In genomic region chr2:11597906-11598305, GRCm38 (mm10) we compare ENCODE assay signal across 34 mouse cellular contexts. TPM values are rescaled to one million over a fixed set of nuclear protein-coding genes. Genes with fewer than 3 reads are reported as not detected.
A peak's percentile ranks its signal among the peaks of the same experiment; 100 is the strongest.
DNase-seq lines count a peak whose midpoint lies in the region; ATAC-seq and TF ChIP-seq lines count a peak whose summit lies in the region.
"Had no signal": no experiment of that assay in that cellular context is flagged by ENCODE, and none has a peak within 500 bp of the region (broad histone marks: within the 10 kb centered on the region; RNA-seq: fewer than 3 reads in every experiment).

No protein-coding gene starts in this region.

- H3K9me3 ChIP-seq in heart, embryonic 10.5 days: no peaks in the 10 kb centered on the region
- H3K9me3 ChIP-seq in kidney, embryonic 16.5 days (ENCODE audit: low read length): no peaks in the 10 kb centered on the region
- H3K9me3 ChIP-seq: embryonic facial prominence, embryonic 10.5 days; embryonic facial prominence, embryonic 13.5 days; forebrain, embryonic 12.5 days; forebrain, embryonic 15.5 days; hindbrain, embryonic 12.5 days had no signal

- H3K36me3 ChIP-seq in heart, embryonic 10.5 days: peaks cover 70% of the 10 kb centered on the region
- peaks cover 7% of the 10 kb centered on the region for H3K36me3 ChIP-seq in kidney, adult 2 months (ENCODE audit: control insufficient read depth, insufficient read depth, low read length)
- peaks cover 50% of the 10 kb centered on the region for H3K36me3 ChIP-seq in kidney, embryonic 16.5 days (ENCODE audit: insufficient read depth, low read length)
- peaks cover 30% of the 10 kb centered on the region for H3K36me3 ChIP-seq in liver, adult 2 months (ENCODE audit: control insufficient read depth, insufficient read depth, low read length)

- no peak overlapping the region for H3K27ac ChIP-seq in heart, embryonic 10.5 days
- H3K27ac ChIP-seq in kidney, adult 2 months (ENCODE audit: insufficient read depth, low read depth, low read length): no peak overlapping the region
- H3K27ac ChIP-seq in kidney, embryonic 16.5 days (ENCODE audit: low read length): no peak overlapping the region
- H3K27ac ChIP-seq in liver, adult 2 months (replicated peaks; ENCODE audit: insufficient read depth, low read depth, low read length): peak overlapping the region; percentile 45
- H3K27ac ChIP-seq: embryonic facial prominence, embryonic 10.5 days; embryonic facial prominence, embryonic 13.5 days; forebrain, embryonic 12.5 days; forebrain, embryonic 15.5 days; heart, adult 2 months; hindbrain, embryonic 12.5 days had no signal

- peaks cover 19% of the 10 kb centered on the region; the same call in 1 of the 2 replicates for H3K79me2 ChIP-seq in liver, adult 2 months (ENCODE audit: control insufficient read depth, insufficient read depth, low read length)

- no peak for TF ChIP-seq POLR2A in kidney, adult 2 months (IDR thresholded peaks at IDR 0.05; ENCODE audit: low read depth, low read length)
- TF ChIP-seq POLR2A in liver, adult 2 months (IDR thresholded peaks at IDR 0.05; ENCODE audit: extremely low read depth, insufficient read depth, low read length): no peak

- DNase-seq in heart, adult 11 months: peak; percentile 49
- no peak for DNase-seq in heart, embryonic 10.5 days (ENCODE audit: low spot score)
- DNase-seq in kidney, adult 2 months: peak; percentile 69
- DNase-seq in liver, adult 2 months (ENCODE audit: extremely low read depth, low read depth, low spot score): peak; percentile 89
- no peak for DNase-seq in liver
- peak; percentile 15 for DNase-seq in kidney, postnatal 14 days
- no peak for DNase-seq in spleen, postnatal 4 days (ENCODE audit: low spot score in 2 of 2)
- DNase-seq: adrenal gland, adult 8-10 months; adrenal gland, postnatal 25 days; cerebellum, adult 11-12 months; cerebellum, adult 8-10 months; cerebellum, postnatal 10 days; cerebellum, postnatal 36 days; embryo, embryonic 11 days; gastrocnemius, postnatal 25 days; heart, adult 2 months had no signal

- no peak for ATAC-seq in kidney, embryonic 16.5 days (ENCODE audit: low FRiP score, low TSS enrichment)
- ATAC-seq: activated CD4-positive, CD25-positive, alpha-beta regulatory T cell, adult 4 months; forebrain, embryonic 15.5 days had no signal

- H3K4me2 ChIP-seq in kidney, embryonic 16.5 days (replicated peaks; ENCODE audit: low read depth, low read length): no peak overlapping the region
- H3K4me2 ChIP-seq: embryonic facial prominence, embryonic 13.5 days; forebrain, embryonic 12.5 days; forebrain, embryonic 15.5 days; heart, embryonic 11.5 days; hindbrain, embryonic 12.5 days had no signal

- TF ChIP-seq CTCF in kidney, adult 2 months (conservative IDR thresholded peaks at IDR 0.05; ENCODE audit: insufficient read depth, insufficient read length, low read depth, low read length): no peak
- TF ChIP-seq CTCF in liver, adult 2 months (IDR thresholded peaks at IDR 0.05; ENCODE audit: low read depth, low read length): no peak

- no peak overlapping the region for H3K4me3 ChIP-seq in heart, embryonic 10.5 days
- no peak overlapping the region for H3K4me3 ChIP-seq in kidney, adult 2 months (ENCODE audit: insufficient read depth, low read depth, low read length)
- no peak overlapping the region for H3K4me3 ChIP-seq in kidney, embryonic 16.5 days (ENCODE audit: low read length)
- H3K4me3 ChIP-seq in liver, adult 2 months (ENCODE audit: insufficient read depth, low read depth, low read length): no peak overlapping the region
- H3K4me3 ChIP-seq: embryonic facial prominence, embryonic 10.5 days; embryonic facial prominence, embryonic 13.5 days; erythroblast, embryonic 14.5 days; forebrain, embryonic 12.5 days; forebrain, embryonic 15.5 days; heart, adult 2 months; hindbrain, embryonic 12.5 days had no signal

- no peak overlapping the region for H3K9ac ChIP-seq in kidney, embryonic 16.5 days (replicated peaks; ENCODE audit: low read length)
- H3K9ac ChIP-seq in liver, adult 2 months (ENCODE audit: low read depth, low read length): no peak overlapping the region
- H3K9ac ChIP-seq: embryonic facial prominence, embryonic 13.5 days; forebrain, embryonic 12.5 days; forebrain, embryonic 15.5 days; hindbrain, embryonic 12.5 days had no signal

- WGBS in heart, embryonic 10.5 days: 91% methylated on average over 7 of the region's 7 CpGs
- WGBS in kidney, adult 2 months: 75% methylated on average over 7 of the region's 7 CpGs
- WGBS in kidney, embryonic 16.5 days: 95% methylated on average over 7 of the region's 7 CpGs
- 31% methylated on average over 7 of the region's 7 CpGs for WGBS in liver, adult 2 months

- H3K27me3 ChIP-seq in heart, embryonic 10.5 days (ENCODE audit: insufficient read depth, poor library complexity, severe bottlenecking): no peaks in the 10 kb centered on the region
- no peaks in the 10 kb centered on the region for H3K27me3 ChIP-seq in kidney, adult 2 months (replicated peaks; ENCODE audit: control insufficient read depth, insufficient read depth, low read length)
- H3K27me3 ChIP-seq in kidney, embryonic 16.5 days (ENCODE audit: insufficient read depth, low read length): no peaks in the 10 kb centered on the region
- no peaks in the 10 kb centered on the region for H3K27me3 ChIP-seq in liver, adult 2 months (ENCODE audit: control insufficient read depth, insufficient read depth, low read length)
- H3K27me3 ChIP-seq: embryonic facial prominence, embryonic 13.5 days; forebrain, embryonic 12.5 days; forebrain, embryonic 15.5 days; hindbrain, embryonic 12.5 days had no signal

- H3K4me1 ChIP-seq in heart, embryonic 10.5 days: peaks cover 9% of the 10 kb centered on the region; the same call in 1 of the 2 replicates
- H3K4me1 ChIP-seq in kidney, adult 2 months (ENCODE audit: control insufficient read depth, insufficient read depth, low read length): no peaks in the 10 kb centered on the region; the same call in 1 of the 2 replicates
- H3K4me1 ChIP-seq in kidney, embryonic 16.5 days (ENCODE audit: insufficient read depth, low read length): peaks cover 12% of the 10 kb centered on the region
- peaks cover 17% of the 10 kb centered on the region for H3K4me1 ChIP-seq in liver, adult 2 months (ENCODE audit: control insufficient read depth, insufficient read depth, low read length)

RNA-seq across cellular contexts. Expression of gene Rbm17, which starts 6.0 kb away (rescaled TPM):
- 107 and 146 TPM in 2 replicates for polyA plus RNA-seq in heart, embryonic 10.5 days (2016; fragmentation: Nextera tagmentation; extraction: Ambion mirVana)
- 41.3 and 48.7 TPM in 2 replicates for polyA plus RNA-seq in kidney, adult 2 months (2012; rRNA removed)
- 147 and 152 TPM in 2 replicates for polyA plus RNA-seq in kidney, embryonic 16.5 days (2015; fragmentation: Nextera tagmentation; extraction: Ambion mirVana)
- 49.7 and 73.6 TPM in 2 replicates for total RNA-seq in liver, adult 2 months (2014; rRNA removed)
- 19.5 and 21.6 TPM in 2 replicates for polyA plus RNA-seq in liver, adult 2 months (2012; rRNA removed)

RNA-seq across cellular contexts. Expression of gene Gm17490, which starts 28.2 kb away (rescaled TPM):
- polyA plus RNA-seq in heart, embryonic 10.5 days (2016; fragmentation: Nextera tagmentation; extraction: Ambion mirVana): not detected in 2 replicates
- not detected in 2 replicates for polyA plus RNA-seq in kidney, adult 2 months (2012; rRNA removed)
- not detected in 2 replicates for polyA plus RNA-seq in kidney, embryonic 16.5 days (2015; fragmentation: Nextera tagmentation; extraction: Ambion mirVana)
- total RNA-seq in liver, adult 2 months (2014; rRNA removed): not detected in 2 replicates
- not detected in 2 replicates for polyA plus RNA-seq in liver, adult 2 months (2012; rRNA removed)
- total RNA-seq: adrenal gland, adult 8-10 months; adrenal gland, postnatal 25 days; ES-E14; gastrocnemius, adult 8-10 months; gastrocnemius, postnatal 25 days; heart, adult 2 months; heart, postnatal 25 days; hematopoietic stem cell, adult 5-6 weeks had no signal
- polyA plus RNA-seq: activated CD4-positive, CD25-positive, alpha-beta regulatory T cell, adult 4 months; brain, embryonic 14.5 days; cortical plate, adult 2 months; embryonic facial prominence, embryonic 10.5 days; embryonic facial prominence, embryonic 13.5 days; erythroblast, embryonic 14.5 days; forebrain, embryonic 12.5 days; forebrain, embryonic 15.5 days; gonadal fat pad, adult 2 months; heart, adult 2 months; heart, embryonic 11.5 days; heart, embryonic 14.5 days; heart, postnatal 0 days; hindbrain, embryonic 12.5 days had no signal

RNA-seq across cellular contexts. Expression of gene Pfkfb3, which starts 44.0 kb away (rescaled TPM):
- polyA plus RNA-seq in heart, embryonic 10.5 days (2016; fragmentation: Nextera tagmentation; extraction: Ambion mirVana): 12.7 and 20.5 TPM in 2 replicates
- polyA plus RNA-seq in kidney, adult 2 months (2012; rRNA removed): 18.3 and 22.2 TPM in 2 replicates
- polyA plus RNA-seq in kidney, embryonic 16.5 days (2015; fragmentation: Nextera tagmentation; extraction: Ambion mirVana): 11.9 and 13.1 TPM in 2 replicates
- total RNA-seq in liver, adult 2 months (2014; rRNA removed): 6.3 and 10.2 TPM in 2 replicates
- polyA plus RNA-seq in liver, adult 2 months (2012; rRNA removed): 2.3 and 5.1 TPM in 2 replicates

RNA-seq across cellular contexts. Expression of gene Il2ra, which starts 44.7 kb away (rescaled TPM):
- polyA plus RNA-seq in heart, embryonic 10.5 days (2016; fragmentation: Nextera tagmentation; extraction: Ambion mirVana): not detected in 2 replicates
- polyA plus RNA-seq in kidney, adult 2 months (2012; rRNA removed): 0.14 and 0.42 TPM in 2 replicates
- polyA plus RNA-seq in kidney, embryonic 16.5 days (2015; fragmentation: Nextera tagmentation; extraction: Ambion mirVana): not detected in 2 replicates
- 0.07 and 0.09 TPM in 2 replicates for total RNA-seq in liver, adult 2 months (2014; rRNA removed)
- 0.04 TPM in 2 replicates for polyA plus RNA-seq in liver, adult 2 months (2012; rRNA removed)
- total RNA-seq: ES-E14 had no signal
- polyA plus RNA-seq: embryonic facial prominence, embryonic 10.5 days; embryonic facial prominence, embryonic 13.5 days; forebrain, embryonic 12.5 days; forebrain, embryonic 15.5 days; heart, embryonic 11.5 days; heart, embryonic 14.5 days; heart, postnatal 0 days; hindbrain, embryonic 12.5 days had no signal

Comparison
In these comparisons a context has a peak if more than half of its experiments do, and no peak if none do; other contexts are left out.
1. DNase-seq: peak in heart, adult 11 months (single experiment), kidney, adult 2 months (single experiment), liver, adult 2 months (single experiment) and kidney, postnatal 14 days (single experiment); none in heart, embryonic 10.5 days (single experiment), liver (single experiment) and spleen, postnatal 4 days (0 of 2).